Comparison of ENCODE assay signal across 9 mouse cellular contexts in genomic region chr19:3946715-3947114, GRCm38 (mm10). TPM values are rescaled to one million over a fixed set of nuclear protein-coding genes. Genes with fewer than 3 reads are reported as not detected.
DNase-seq lines count a peak whose midpoint lies in the region; ATAC-seq and TF ChIP-seq lines count a peak whose summit lies in the region.
"Had no signal": no experiment of that assay in that cellular context is flagged by ENCODE, and none has a peak within 500 bp of the region (broad histone marks: within the 10 kb centered on the region; RNA-seq: fewer than 3 reads in every experiment).

No protein-coding gene starts in this region.

- peaks cover 15% of the 10 kb centered on the region for H3K4me1 ChIP-seq in testis, adult 2 months (ENCODE audit: control insufficient read depth, insufficient read depth, low read length)
- no peaks in the 10 kb centered on the region for H3K4me1 ChIP-seq in forebrain, postnatal 0 days (ENCODE audit: insufficient read depth)
- H3K4me1 ChIP-seq in intestine, embryonic 15.5 days (replicated peaks): 0 out of 2 replicates have a peak, but pooled peaks cover 8% of the 10 kb centered on the region
- H3K4me1 ChIP-seq in limb, embryonic 12.5 days (replicated peaks): no peaks in the 10 kb centered on the region

- no peak for DNase-seq in testis, postnatal 14 days (ENCODE audit: low spot score)
- DNase-seq in cerebellum, adult 18-20 months: peak; percentile 72 to 74
- DNase-seq in forebrain, postnatal 0 days: peak; percentile 79
- peak; percentile 80 for DNase-seq in naive thymus-derived CD4-positive, alpha-beta T cell, adult 2 months (ENCODE audit: low read depth)
- peak; percentile 81 for DNase-seq in splenic B cell, adult 2 months (ENCODE audit: low read depth, low spot score)

- H3K9me3 ChIP-seq in forebrain, postnatal 0 days (ENCODE audit: low read length): no peaks in the 10 kb centered on the region
- no peaks in the 10 kb centered on the region for H3K9me3 ChIP-seq in intestine, embryonic 15.5 days
- H3K9me3 ChIP-seq in limb, embryonic 12.5 days: no peaks in the 10 kb centered on the region
- H3K9me3 ChIP-seq: embryonic facial prominence, embryonic 15.5 days had no signal

- H3K4me3 ChIP-seq in testis, adult 2 months (ENCODE audit: control insufficient read depth, low read depth, low read length): no peak overlapping the region
- H3K4me3 ChIP-seq in forebrain, postnatal 0 days (ENCODE audit: low read depth, low read length): no peak overlapping the region
- H3K4me3 ChIP-seq in intestine, embryonic 15.5 days (replicated peaks): no peak overlapping the region
- no peak overlapping the region for H3K4me3 ChIP-seq in limb, embryonic 12.5 days (replicated peaks)
- H3K4me3 ChIP-seq: embryonic facial prominence, embryonic 15.5 days had no signal

- peak; percentile 70; the same call in 1 of the 2 replicates for TF ChIP-seq CTCF in testis, adult 2 months (IDR thresholded peaks at IDR 0.05; ENCODE audit: control insufficient read depth, insufficient read depth, insufficient replicate concordance, low read depth, low read length)
- peak; percentile 97 for TF ChIP-seq CTCF in forebrain, postnatal 0 days (IDR thresholded peaks at IDR 0.05; ENCODE audit: low read depth)

- H3K4me2 ChIP-seq in forebrain, postnatal 0 days (ENCODE audit: low read depth): no peak overlapping the region
- no peak overlapping the region for H3K4me2 ChIP-seq in intestine, embryonic 15.5 days (replicated peaks)
- H3K4me2 ChIP-seq in limb, embryonic 12.5 days: no peak overlapping the region
- H3K4me2 ChIP-seq: embryonic facial prominence, embryonic 15.5 days had no signal

- no peak for TF ChIP-seq POLR2A in testis, adult 2 months (IDR thresholded peaks at IDR 0.05; ENCODE audit: control insufficient read depth, low read depth, low read length)

- no peak overlapping the region for H3K27ac ChIP-seq in testis, adult 2 months (ENCODE audit: control insufficient read depth, insufficient read depth, low read depth, low read length)
- no peak overlapping the region for H3K27ac ChIP-seq in forebrain, postnatal 0 days (ENCODE audit: low read depth, low read length)
- no peak overlapping the region for H3K27ac ChIP-seq in intestine, embryonic 15.5 days
- no peak overlapping the region for H3K27ac ChIP-seq in limb, embryonic 12.5 days
- H3K27ac ChIP-seq: embryonic facial prominence, embryonic 15.5 days had no signal

- no peak overlapping the region for H3K9ac ChIP-seq in forebrain, postnatal 0 days
- no peak overlapping the region for H3K9ac ChIP-seq in intestine, embryonic 15.5 days
- H3K9ac ChIP-seq in limb, embryonic 12.5 days (replicated peaks): no peak overlapping the region
- H3K9ac ChIP-seq: embryonic facial prominence, embryonic 15.5 days had no signal

- no peaks in the 10 kb centered on the region for H3K27me3 ChIP-seq in testis, adult 2 months (ENCODE audit: control insufficient read depth, insufficient read depth, low read length)
- H3K27me3 ChIP-seq in forebrain, postnatal 0 days (ENCODE audit: insufficient read depth, low read length): no peaks in the 10 kb centered on the region
- H3K27me3 ChIP-seq in intestine, embryonic 15.5 days (replicated peaks): no peaks in the 10 kb centered on the region
- H3K27me3 ChIP-seq in limb, embryonic 12.5 days: peaks cover 16% of the 10 kb centered on the region
- H3K27me3 ChIP-seq in splenic B cell, adult 2 months (ENCODE audit: control insufficient read depth, insufficient read depth, low read length, poor library complexity, severe bottlenecking): no peaks in the 10 kb centered on the region; the same call in 1 of the 2 replicates
- H3K27me3 ChIP-seq: embryonic facial prominence, embryonic 15.5 days had no signal

- no peaks in the 10 kb centered on the region for H3K36me3 ChIP-seq in testis, adult 2 months (ENCODE audit: control insufficient read depth, insufficient read depth, low read length)
- no peaks in the 10 kb centered on the region for H3K36me3 ChIP-seq in forebrain, postnatal 0 days (ENCODE audit: insufficient read depth)
- H3K36me3 ChIP-seq in intestine, embryonic 15.5 days: no peaks in the 10 kb centered on the region
- no peaks in the 10 kb centered on the region for H3K36me3 ChIP-seq in limb, embryonic 12.5 days
- H3K36me3 ChIP-seq in splenic B cell, adult 2 months (ENCODE audit: control insufficient read depth, insufficient read depth, low read length, poor library complexity, severe bottlenecking): peaks cover 41% of the 10 kb centered on the region
- H3K36me3 ChIP-seq: embryonic facial prominence, embryonic 15.5 days had no signal

- peak; percentile 86; the same call in 1 of the 2 replicates for ATAC-seq in forebrain, postnatal 0 days
- peak; percentile 60 for ATAC-seq in intestine, embryonic 15.5 days
- ATAC-seq in limb, embryonic 12.5 days (ENCODE audit: insufficient number of reproducible peaks, insufficient read depth, low FRiP score, low TSS enrichment, low read depth): peak; percentile 55; the same call in 1 of the 2 replicates

- WGBS in forebrain, postnatal 0 days: 11% methylated on average over 2 of the region's 2 CpGs
- WGBS in intestine, embryonic 15.5 days: 21% methylated on average over 2 of the region's 2 CpGs
- WGBS in limb, embryonic 12.5 days: 12% methylated on average over 2 of the region's 2 CpGs

RNA-seq across cellular contexts. Expression of gene Unc93b1, which starts 11.7 kb away (rescaled TPM):
- polyA plus RNA-seq in testis, adult 2 months (2012; rRNA removed): 6.6 and 8.0 TPM in 2 replicates
- total RNA-seq in forebrain, postnatal 0 days (2014; rRNA removed): 8.6 and 10.8 TPM in 2 replicates
- polyA plus RNA-seq in forebrain, postnatal 0 days (2015; fragmentation: Nextera tagmentation; extraction: Ambion mirVana): 10.6 and 13.2 TPM in 2 replicates
- polyA plus RNA-seq in intestine, embryonic 15.5 days (2015; fragmentation: Nextera tagmentation; extraction: Ambion mirVana): 20.2 and 21.8 TPM in 2 replicates
- 11.7 and 12.1 TPM in 2 replicates for polyA plus RNA-seq in limb, embryonic 12.5 days (2016; fragmentation: Nextera tagmentation; extraction: Ambion mirVana)

RNA-seq across cellular contexts. Expression of gene Aldh3b3, which starts 11.7 kb away (rescaled TPM):
- polyA plus RNA-seq in testis, adult 2 months (2012; rRNA removed): 2.9 and 3.2 TPM in 2 replicates
- total RNA-seq in forebrain, postnatal 0 days (2014; rRNA removed): not detected in 2 replicates
- polyA plus RNA-seq in forebrain, postnatal 0 days (2015; fragmentation: Nextera tagmentation; extraction: Ambion mirVana): not detected in 2 replicates
- not detected in 2 replicates for polyA plus RNA-seq in intestine, embryonic 15.5 days (2015; fragmentation: Nextera tagmentation; extraction: Ambion mirVana)
- not detected in 2 replicates for polyA plus RNA-seq in limb, embryonic 12.5 days (2016; fragmentation: Nextera tagmentation; extraction: Ambion mirVana)

RNA-seq across cellular contexts. Expression of gene Aldh3b1, which starts 17.1 kb away (rescaled TPM):
- 48.2 and 52.4 TPM in 2 replicates for polyA plus RNA-seq in testis, adult 2 months (2012; rRNA removed)
- total RNA-seq in forebrain, postnatal 0 days (2014; rRNA removed): 1.7 and 4.2 TPM in 2 replicates
- polyA plus RNA-seq in forebrain, postnatal 0 days (2015; fragmentation: Nextera tagmentation; extraction: Ambion mirVana): 3.6 and 4.1 TPM in 2 replicates
- 2.3 and 2.4 TPM in 2 replicates for polyA plus RNA-seq in intestine, embryonic 15.5 days (2015; fragmentation: Nextera tagmentation; extraction: Ambion mirVana)
- polyA plus RNA-seq in limb, embryonic 12.5 days (2016; fragmentation: Nextera tagmentation; extraction: Ambion mirVana): 0.60 and 0.65 TPM in 2 replicates

RNA-seq across cellular contexts. Expression of gene Aldh3b2, which starts 25.4 kb away (rescaled TPM):
- 48.5 and 48.6 TPM in 2 replicates for polyA plus RNA-seq in testis, adult 2 months (2012; rRNA removed)
- 1.5 and 2.7 TPM in 2 replicates for total RNA-seq in forebrain, postnatal 0 days (2014; rRNA removed)
- polyA plus RNA-seq in forebrain, postnatal 0 days (2015; fragmentation: Nextera tagmentation; extraction: Ambion mirVana): 1.8 and 1.9 TPM in 2 replicates
- 0.78 and 0.84 TPM in 2 replicates for polyA plus RNA-seq in intestine, embryonic 15.5 days (2015; fragmentation: Nextera tagmentation; extraction: Ambion mirVana)
- polyA plus RNA-seq in limb, embryonic 12.5 days (2016; fragmentation: Nextera tagmentation; extraction: Ambion mirVana): 2.7 and 3.6 TPM in 2 replicates

RNA-seq across cellular contexts. Expression of gene Ndufs8, which starts 34.1 kb away (rescaled TPM):
- polyA plus RNA-seq in testis, adult 2 months (2012; rRNA removed): 69.9 and 91.3 TPM in 2 replicates
- 137 and 148 TPM in 2 replicates for total RNA-seq in forebrain, postnatal 0 days (2014; rRNA removed)
- 261 and 281 TPM in 2 replicates for polyA plus RNA-seq in forebrain, postnatal 0 days (2015; fragmentation: Nextera tagmentation; extraction: Ambion mirVana)
- 342 and 413 TPM in 2 replicates for polyA plus RNA-seq in intestine, embryonic 15.5 days (2015; fragmentation: Nextera tagmentation; extraction: Ambion mirVana)
- polyA plus RNA-seq in limb, embryonic 12.5 days (2016; fragmentation: Nextera tagmentation; extraction: Ambion mirVana): 242 and 257 TPM in 2 replicates
